Mouse (Mus musculus): ENCODE measurements around the gene Ccdc163.

Gene Ccdc163

DNA sequence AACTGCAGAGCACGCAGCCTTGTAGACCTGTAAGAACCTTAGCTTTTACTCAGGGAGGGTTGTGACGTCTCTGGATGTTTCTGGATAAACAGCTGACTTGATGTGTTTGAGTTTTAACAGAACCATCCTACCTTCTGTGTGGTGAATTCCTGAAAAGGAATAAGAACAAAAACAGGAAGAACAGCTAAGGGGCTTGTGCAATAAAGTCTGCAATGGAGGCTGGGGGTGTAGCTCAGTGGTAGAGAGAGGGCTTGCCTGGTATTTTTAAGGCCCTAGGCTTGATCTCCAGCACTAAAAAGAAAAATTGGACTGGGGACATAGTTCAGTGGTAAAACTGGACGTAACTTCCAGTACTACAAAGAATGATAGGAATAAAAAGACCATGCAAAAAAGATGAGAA lies 68.8 kb downstream of the Ccdc163 start:
- no peak for DNase-seq (ENCODE audit: low read depth)

DNA sequence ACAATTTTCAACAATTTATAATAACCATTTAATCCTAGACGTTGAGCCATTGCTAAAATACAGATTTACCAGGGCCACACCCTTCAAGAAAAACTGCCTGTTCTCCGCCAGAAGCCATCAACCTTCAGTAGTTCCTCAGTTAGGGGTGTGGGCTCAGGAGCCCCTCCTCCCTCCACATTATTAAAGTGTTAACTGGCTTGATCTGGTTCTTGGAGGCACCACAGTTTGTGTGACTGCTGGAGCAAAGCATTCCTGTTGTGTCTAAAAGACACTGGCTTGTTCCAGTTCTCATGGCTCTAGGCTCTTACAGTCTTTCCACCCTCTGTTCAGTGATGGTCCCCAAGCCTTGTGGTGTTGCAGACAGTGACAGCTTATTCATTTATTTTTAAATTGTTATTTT lies 72.2 kb downstream of the Ccdc163 start:
- no peak for DNase-seq (ENCODE audit: low read depth)

DNA sequence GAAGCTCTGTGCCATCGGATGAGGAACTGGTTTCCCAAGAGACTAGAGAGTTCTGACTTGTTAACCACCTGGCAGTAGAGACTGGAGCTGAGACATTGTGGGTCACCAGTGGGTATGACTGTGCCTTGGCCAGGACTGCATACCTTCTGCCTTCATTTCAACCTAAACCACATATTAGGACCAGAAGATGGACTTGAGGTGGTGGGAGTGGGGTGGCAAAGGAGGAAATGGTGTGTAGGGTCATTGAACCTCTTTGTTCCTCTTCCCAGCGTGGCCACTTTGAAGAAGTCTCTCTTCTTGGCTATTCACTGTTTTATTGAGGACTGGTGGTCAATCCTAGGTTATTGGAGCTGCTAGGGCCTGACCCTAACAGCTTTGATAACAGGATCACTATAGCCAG lies 73.1 kb downstream of the Ccdc163 start:
- no peak for DNase-seq (ENCODE audit: low read depth)

GRCm38 (mm10) chr4:116782171-116782570 lies 73.9 kb downstream of the Ccdc163 start:
- no peak for DNase-seq (ENCODE audit: low read depth)

DNA sequence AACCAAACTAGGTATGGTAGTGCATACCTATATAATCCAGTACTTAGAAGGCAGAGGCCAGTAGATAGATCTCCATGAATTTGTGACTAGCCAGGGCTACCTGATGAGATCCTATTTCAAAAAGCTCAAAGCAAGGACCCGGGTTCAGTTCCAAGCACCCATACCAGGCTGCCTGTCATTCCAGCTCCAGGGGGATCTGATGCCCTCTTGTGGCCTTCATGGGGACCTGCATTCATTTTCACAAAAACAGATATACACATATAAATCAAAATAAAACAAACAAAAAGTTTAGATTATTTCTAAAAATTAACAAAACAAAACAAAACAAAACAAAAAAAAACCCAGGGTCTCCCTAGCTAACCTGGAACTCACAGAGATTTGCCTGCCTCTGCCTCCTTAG lies 78.3 kb downstream of the Ccdc163 start:
- no peak for DNase-seq (ENCODE audit: low read depth)

DNA sequence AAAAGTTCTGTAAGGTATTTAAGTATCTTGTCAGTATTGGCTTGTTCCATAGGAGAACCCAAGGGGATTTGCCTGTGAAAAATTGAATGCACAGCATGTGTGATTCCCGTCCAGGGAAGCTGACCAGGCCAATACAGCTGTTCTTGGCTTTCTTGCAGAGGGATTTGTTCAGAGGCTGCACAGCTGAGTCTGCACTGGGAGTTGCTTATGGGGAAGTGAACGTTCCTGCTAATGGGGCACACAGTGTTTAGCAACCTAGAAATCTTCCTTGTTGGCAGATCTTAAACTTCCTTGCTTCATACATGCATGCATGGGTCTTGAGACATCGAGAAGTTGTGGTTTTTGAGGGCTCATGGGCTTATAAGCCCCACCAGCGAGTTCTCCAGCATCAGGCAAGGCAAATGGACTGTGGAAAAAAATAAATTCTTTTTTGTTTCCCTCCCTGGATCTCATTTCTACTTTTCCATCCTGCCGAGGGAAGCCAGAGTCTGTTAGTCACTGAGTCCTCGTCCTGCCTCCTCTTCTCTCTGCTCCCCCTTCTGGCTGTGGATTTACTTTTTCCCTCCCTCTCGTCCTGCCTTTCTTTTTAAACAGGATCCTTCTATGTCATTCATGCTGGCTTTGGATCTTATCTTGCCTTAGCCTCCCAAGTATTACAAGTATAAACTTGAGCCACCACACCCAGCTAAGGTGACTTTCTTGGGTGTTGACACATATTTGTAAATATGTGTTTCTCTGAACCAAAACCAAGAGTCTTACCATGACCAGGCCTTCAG lies 79.9 kb downstream of the Ccdc163 start:
- DNase-seq (ENCODE audit: low read depth): no peak

DNA sequence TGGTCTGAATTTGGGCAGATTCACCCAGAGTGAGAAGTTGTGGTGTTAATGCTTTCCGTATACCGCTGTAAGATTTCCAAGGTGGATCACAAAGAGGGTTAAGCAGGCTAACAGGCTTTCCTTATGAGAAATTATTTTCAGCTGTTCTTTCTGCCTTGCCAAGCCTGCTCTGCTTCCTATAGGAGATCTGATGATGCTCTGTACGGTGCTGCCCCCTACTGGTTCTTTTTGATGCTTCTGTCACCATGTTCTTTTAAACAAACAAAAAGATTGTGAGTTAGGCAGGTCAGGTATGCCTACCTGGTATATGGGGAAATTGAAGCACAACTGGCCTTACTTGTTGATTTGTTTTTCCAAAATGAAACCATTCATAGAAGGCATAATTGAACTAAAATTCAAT lies 80.6 kb downstream of the Ccdc163 start:
- peak; percentile 92 for DNase-seq (ENCODE audit: low read depth)

DNA sequence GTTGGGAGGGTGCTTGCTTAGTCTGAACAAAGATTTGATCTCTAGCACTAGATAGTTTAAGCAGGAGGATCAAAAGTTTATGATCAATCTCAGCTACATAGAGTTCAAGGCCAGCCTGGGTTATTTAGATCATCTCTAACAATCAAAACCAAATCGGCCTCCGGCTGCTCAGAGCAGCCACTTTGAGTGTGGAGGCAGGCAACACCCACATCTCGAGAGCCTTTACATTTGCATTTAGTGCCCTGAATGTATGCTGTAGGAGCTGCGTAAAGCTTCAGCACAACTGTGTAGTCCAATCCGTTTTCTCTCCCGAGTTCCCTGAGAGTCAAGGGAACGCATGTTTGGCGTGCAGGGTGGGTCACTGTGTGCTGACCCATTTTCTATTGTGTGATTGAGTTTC lies 84.1 kb downstream of the Ccdc163 start:
- no peak for DNase-seq (ENCODE audit: low read depth)

DNA sequence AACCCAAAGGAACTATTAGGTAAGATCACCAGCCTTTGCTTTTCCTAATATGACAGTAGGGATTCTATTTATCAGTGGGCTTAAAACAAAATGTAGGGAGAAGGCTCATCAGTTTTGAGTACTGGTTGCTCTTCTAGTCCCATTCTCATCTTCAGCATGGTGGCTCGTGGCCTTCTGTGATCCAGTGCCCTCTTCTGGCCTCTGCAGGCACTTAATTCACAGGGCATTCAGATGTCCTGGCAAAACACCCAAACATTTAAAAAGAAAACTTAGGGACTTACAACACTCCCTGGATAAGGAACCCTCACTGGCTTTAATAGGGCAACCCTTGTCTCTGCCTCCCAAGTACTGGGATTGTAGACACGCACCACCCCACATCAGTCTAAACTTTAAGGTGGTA lies 86.0 kb downstream of the Ccdc163 start:
- no peak for DNase-seq (ENCODE audit: low read depth)

GRCm38 (mm10) chr4:116796442-116797110 lies 88.3 kb downstream of the Ccdc163 start:
- DNase-seq (ENCODE audit: low read depth): no peak

GRCm38 (mm10) chr4:116799901-116800300 lies 91.6 kb downstream of the Ccdc163 start:
- peak; percentile 56 for DNase-seq (ENCODE audit: low read depth)
